Mouse (Mus musculus): Measurements from ENCODE around the gene Fus.

Fus gene

GRCm38 (mm10) chr7:127946470-127947023, 20.7 kb upstream of the Fus start, which contains the start of gene Prss36:
Gene Prss36, minus strand, starts transcription at chr7:127946725.
- DNase-seq: no peak

DNA sequence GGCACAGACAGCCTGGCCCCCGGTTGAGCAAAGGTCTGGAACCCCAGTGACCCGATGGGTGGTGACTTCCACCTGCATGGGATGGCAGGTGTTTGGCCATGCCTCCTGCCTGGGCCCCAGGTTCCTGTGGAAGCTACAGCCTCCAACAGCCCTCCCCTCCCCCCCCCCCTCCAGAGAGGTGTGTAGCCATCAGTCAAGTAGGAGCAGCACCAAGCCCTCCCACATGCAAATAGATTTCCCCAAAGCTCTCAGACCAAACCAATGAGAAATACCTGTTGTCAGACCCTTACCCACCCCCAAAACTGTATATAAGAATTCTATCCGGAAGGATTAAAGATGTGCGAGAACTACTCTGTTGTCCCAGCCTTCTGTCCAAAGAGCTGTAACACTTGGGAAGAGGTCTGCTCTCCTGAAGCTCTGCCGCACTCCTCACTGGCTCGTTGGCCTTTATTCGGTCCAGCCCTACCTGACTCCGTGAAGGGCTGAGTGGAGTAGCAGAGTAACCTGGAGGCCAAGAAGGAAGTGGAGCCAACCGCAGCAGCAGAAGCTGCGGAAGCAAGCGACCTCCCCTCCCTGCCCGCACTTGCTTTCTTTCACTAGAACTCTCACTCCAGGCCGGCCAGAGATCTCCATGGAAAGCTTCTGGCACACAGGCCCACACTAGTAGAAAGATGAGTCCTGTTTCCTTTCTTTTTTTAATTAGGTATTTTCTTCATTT, 14.2 kb upstream of the Fus start:
- DNase-seq: no peak

DNA sequence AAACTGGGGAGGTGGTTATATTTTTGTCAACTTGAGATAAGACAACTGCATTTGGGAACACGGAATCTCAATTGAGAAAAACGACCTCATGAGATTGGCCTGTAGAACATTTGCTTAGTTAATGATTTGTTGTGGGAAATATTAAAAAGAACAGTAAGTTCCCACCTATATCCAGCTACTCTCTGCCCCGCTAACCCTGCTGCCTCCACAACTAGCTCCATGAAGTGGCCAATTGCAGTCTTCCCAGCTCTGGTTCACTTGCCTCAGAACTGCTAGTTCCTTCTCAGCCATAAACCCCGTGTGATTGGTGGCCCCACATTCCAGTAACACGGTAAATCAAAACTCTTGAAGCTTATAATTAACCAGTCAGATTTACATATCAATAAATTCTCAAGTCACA, 7.9 kb upstream of the Fus start:
- peak; percentile 21 for DNase-seq

GRCm38 (mm10) chr7:127966371-127966918, 812 bp upstream of the Fus start:
- peak; percentile 19 for DNase-seq

DNA sequence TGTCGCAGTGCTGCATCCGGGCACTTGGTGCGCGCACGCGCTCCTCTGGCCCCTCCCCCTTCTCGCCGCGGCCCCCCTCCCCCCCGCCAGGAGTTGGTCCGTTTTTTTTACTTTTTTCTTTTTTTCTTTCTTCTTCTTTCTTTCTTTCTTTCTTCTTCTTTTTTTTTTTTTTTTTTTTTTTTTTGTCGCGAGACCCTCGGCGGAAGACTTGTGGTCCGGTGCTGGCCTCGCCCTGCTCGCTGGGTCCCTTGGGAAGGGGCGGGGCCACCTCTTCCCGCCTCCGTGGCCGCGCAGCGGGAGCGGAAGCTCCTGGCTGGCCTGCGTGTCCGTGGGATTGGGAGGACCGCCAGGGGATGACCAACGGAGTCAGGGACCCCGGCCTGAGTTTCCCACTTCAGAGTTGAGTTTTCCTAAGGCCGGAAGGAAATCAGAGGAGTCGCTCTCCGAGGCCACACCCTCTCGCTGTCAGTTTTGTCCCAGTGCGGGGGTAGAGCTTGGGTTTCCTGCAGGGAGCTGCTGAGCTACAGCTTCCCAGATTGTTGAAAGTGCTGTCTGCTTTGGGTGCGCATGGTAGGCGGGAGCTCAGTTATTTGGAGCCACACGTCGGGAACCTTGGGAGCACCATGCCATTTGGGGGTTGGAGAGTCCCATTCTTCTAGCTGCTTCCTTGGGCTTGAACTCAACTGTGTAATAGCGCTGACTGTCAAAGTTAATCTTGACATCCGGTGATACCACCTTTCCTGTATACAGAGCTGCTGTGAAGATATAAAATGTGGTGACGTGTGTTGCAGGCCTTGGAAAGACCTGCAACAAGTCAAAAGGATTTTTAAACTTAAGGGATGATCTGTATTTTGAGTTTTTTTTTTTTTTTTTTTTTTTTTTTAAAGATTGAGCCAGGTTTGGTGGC, 918 bp downstream of the Fus start:
- peak; percentile 83 for DNase-seq

- DNase-seq: no peak
These were observed 7.2 kb downstream of the Fus start for GRCm38 (mm10) chr7:127974413-127974930.

DNA sequence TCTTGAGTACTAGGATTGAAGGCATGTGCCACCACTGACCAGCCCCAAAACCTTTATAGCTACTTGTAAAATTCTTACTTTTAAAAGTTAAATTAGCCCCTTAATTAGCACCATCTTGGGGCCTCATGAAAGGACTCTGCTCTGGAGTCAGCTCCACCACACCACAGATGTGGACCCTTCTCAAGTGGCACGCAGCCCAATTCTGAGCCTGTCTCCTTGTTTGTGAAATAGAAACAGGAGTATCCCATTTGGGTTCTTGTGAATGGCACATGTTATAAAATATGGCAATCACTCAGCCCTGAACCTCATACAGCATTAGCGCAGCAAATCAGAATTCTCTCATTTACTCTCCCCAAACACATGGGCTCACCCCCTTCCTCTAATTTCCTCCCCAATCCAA, 11.6 kb downstream of the Fus start:
- no peak for DNase-seq

- DNase-seq: no peak
These were observed 13.3 kb downstream of the Fus start for GRCm38 (mm10) chr7:127980606-127981005.

- DNase-seq: no peak
These were observed 21.6 kb downstream of the Fus start for GRCm38 (mm10) chr7:127988904-127989303.

GRCm38 (mm10) chr7:127991643-127992487, 24.6 kb downstream of the Fus start:
- DNase-seq: peak; percentile 74

GRCm38 (mm10) chr7:127992488-127993340, 25.5 kb downstream of the Fus start:
- peak; percentile 14 for DNase-seq

- DNase-seq: peak; percentile 59
These were observed 26.2 kb downstream of the Fus start, which contains the start of gene Pycard for GRCm38 (mm10) chr7:127993341-127993977. Gene Pycard, minus strand, starts transcription at chr7:127993867.

DNA sequence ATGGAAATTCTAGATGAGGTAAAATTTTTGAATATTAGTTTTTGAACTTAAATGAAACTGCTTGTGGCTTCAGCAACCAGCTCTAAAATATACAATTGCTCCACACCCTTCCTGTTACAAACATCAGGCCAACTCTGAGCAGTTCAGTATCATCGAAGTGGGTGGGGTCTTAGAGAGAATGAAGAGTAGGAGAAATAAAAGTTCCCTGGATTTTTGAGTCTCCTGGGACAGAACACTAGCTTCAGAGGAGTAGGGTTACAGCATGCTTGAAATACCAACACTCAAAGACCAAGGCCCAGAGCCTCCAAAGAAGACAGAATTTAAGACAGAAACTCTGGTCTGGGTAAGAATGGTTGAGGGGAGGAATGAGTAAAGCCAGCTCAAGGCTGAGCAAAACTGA, 32.2 kb downstream of the Fus start:
- no peak for DNase-seq

- DNase-seq: no peak
These were observed 33.1 kb downstream of the Fus start for GRCm38 (mm10) chr7:128000068-128000950.

DNA sequence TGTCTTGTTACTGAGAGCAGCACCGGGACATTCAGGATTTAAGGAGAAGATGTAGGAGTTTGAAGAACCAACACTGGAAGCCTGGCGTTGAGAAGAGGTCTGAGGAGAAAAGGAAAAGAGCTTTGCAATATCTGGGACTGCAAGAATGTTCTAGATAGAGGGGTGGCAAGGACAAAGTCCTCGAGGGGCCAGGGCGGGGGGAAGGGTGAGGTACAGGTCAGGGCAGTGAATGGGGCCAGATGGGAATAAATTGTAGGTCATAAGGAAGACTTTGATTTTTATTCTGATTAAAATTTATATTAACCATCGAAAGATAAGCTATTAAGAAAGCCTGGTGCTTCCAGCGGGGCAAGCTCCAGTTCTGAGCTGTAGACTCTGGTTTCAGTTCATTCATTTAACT, 35.8 kb downstream of the Fus start:
- DNase-seq: no peak

DNA sequence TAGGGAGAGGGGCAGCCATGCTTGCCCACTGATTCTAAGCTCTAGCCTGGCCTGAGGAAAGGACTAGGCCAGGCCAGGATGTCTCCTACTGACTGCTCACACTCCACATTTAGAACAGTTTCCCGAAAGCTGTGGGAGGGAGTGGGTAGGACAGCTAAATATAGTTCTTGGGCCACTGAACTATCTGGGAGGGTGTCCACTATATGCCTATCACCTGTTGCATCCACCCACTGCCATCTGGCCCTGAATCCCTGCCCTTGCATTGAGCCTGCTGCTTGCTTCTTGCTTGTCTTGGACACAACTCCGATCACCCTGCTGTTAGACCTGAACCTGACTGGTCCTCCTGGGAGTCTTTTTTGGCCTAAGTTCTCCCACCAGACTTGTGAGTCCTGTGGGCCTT, 36.4 kb downstream of the Fus start, which contains the start of gene Trim72:
Gene Trim72 (plus strand): TSS at position 262 of the 400 bp plus-strand sequence.
- no peak for DNase-seq

GRCm38 (mm10) chr7:128004150-128004486, 36.9 kb downstream of the Fus start:
- DNase-seq: no peak

GRCm38 (mm10) chr7:128004487-128005362, 37.5 kb downstream of the Fus start:
- DNase-seq: peak; percentile 79
